Mouse (Mus musculus): ENCODE data around the gene Cxcr6.
"Not testable (repeated sequence)": the region's sequence is repeated elsewhere in the genome, so short reads cannot be mapped to it uniquely, and the experiment has no call there.

The Cxcr6 gene

DNA sequence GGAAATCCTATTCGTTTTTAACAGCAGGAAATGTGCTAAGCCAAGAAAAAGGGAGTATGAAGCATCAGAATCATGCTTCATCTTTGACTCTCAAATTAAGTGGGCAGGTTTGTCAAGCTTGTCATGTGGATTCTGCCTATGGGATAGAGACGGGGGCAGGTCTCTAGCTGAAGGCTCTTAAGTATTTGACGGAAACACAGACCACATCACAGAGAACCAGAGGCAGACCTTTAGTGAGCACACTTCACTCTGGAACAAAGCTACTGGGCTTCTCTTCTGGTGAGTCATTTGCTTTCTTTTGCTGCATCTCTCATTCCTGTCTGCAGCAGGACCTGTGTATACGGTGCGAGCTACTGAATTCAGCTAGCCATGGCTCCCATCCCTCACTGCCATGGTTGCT is at the start of gene Cxcr6:
Gene Cxcr6, plus strand, starts transcription at position 209 of the 400 bp plus-strand sequence.
- DNase-seq = no peak

DNA sequence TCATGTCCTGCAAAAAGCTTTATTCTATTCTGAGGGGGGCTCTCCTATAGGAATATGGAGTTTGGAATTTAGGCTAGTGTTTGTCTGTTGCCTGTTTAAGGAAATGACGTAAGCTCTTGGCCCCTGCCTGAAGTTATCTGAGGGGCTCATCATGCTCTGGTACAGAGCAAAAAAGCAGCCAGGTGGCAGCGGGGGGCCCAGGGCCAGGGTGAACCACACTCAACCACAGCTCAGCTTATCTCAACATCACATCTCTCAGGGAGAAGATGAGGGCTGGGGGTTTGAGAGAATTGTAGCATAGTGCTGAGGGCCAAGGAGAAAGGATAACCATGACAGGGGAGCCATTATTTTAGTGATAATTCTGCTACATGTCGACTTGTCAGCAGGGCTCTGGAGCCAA is 49.5 kb upstream of the Cxcr6 start:
- no peak for DNase-seq

DNA sequence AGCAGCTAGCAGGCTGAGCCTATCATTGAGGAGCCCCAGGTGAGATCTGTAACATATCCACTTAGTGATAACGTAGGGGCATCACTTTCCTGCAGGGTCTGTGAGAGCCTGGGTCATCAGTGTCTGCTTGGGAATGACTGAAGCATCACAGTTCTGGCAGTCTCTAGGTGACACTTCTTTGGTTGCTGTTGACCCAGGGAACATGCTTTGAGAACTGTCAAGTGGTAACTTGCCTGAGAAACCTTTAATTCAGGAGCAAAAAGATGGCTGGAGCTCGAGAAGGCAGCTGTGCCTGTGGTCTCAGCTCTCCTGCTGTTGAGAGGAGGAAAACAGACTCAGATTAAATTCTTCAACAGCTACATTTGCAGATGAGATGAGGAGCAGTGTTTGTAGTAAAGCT is 48.9 kb upstream of the Cxcr6 start:
- no peak for DNase-seq

DNA sequence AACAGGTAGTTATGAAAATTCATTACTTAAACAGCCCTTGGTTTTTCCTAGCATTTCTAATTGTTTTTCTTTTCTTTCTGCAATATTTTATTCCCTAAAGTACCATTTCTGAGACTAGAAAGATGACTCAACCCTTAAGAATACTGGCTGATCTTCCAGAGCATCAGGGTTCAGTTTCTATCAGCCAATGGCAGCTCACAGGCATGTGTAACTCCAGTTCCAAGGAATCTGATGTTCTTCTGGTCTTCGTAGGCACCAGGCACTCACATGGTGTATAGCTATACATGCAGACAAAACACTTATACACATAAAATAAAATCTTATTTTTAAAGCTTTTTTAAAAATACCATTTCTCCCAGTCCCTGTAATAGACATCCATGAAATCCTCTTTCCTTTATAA is 48.1 kb upstream of the Cxcr6 start:
- no peak for DNase-seq

DNA sequence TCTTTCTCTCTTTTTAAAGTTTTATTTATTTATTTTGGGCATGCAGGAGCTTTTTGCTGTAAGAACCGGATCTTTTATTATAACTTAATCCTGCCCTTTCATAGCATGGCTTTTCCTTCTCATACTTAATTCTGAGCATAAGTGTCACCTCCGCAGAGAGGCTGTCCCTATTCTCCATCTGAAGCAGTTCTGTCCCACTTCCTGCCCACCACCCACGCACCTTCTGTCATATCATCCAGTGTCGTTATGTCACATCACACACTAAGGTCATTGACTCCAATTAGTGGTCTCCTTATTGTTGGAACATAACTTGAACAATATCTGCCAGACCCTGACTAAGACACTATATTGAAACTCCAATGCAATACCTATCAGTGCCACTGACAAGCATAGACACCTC is 47.6 kb upstream of the Cxcr6 start:
- no peak for DNase-seq

DNA sequence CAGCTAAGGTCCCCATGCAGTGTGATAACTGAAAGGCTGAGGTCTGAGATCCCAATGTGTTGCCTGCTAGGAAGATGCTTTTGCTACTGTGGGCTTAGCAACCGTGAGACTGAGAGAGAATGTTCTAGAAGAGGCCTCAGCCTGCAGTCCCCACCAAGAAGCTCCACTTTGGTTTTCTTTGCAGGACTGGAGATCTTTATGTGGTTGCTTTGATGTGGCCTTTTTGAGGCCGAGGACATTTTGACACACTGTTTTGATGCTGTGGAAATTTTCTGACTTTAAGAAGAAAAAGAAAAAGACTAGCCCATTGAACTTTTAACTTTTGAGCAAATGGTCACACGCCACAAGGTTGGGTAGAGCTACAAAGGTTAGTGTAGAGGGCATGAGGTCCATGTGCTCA is 45.5 kb upstream of the Cxcr6 start:
- no peak for DNase-seq

DNA sequence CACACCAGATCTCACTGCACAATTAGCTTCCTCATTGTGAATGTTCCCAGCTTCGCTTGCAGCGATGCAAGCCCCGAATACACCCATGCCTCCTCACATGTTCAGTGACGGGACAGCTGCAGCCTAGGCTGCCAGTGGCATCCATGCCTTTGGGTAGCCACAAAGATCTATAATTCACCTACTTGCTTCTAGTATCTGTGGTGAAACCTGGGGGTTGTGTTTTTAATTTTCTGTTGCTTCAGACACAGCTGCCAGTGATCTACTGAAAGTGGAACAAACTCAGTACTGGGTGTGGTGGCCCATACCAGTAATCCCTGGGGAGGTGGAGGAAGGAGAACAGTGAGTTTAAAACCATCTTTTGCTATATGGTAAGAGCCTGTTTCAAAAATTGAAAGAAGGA is 43.4 kb upstream of the Cxcr6 start:
- no peak for DNase-seq

DNA sequence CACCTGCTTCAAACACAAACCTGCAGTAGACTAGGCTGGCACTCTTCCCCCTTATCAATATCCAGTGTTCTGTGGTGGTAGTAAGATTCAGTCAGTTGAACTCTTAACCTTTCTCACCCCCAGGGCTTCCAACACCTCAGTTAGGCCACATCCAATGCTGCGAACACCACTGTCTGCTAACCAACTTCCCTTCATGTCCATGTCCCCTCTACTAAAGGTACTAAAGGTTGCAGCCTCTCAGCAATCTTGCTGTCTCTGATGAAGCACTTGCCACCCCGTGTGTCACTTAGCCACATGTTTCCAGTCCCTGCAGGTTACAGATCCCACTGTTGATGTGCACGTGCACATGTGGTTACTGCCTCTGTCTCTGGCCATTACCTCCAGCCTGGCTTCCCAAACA is 42.5 kb upstream of the Cxcr6 start:
- DNase-seq = no peak

DNA sequence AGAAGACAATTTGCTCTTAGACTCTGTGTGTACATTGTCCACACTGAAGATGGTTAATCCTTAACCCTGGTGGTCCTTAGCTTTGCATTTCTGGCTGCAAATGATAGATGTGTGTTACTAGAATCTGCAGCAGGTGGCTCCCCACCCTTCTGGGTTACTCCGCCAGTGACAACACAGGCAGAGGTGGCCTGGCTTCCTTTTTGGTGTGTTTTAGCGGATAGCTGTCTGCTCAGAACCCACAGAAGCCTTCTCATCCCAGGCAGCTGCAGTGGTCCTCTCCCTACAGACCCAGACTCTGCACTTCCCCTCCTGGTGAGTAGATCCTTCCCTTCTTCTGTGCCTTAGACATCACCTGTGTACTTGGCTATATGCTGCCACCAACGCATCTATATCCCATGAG is 39.3 kb upstream of the Cxcr6 start:
- no peak for DNase-seq

DNA sequence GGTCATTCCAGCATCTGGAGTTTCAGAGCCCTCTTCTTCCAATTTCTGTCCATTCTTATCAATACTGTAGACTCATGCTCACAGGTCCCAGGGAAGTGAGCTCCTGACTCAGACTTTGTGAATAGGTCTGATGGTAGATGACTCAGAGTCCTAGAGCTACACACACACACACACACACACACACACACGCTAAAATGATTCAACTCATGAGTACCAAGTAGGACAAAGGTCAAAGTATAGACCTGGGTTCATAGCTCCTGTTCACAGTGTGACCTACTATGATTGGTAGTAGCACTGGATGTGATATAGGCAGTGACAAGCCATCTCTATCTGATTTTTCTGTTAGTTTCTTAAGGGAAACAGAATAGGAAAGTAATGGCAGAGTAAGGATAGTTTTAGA is 37.8 kb upstream of the Cxcr6 start:
- no peak for DNase-seq

DNA sequence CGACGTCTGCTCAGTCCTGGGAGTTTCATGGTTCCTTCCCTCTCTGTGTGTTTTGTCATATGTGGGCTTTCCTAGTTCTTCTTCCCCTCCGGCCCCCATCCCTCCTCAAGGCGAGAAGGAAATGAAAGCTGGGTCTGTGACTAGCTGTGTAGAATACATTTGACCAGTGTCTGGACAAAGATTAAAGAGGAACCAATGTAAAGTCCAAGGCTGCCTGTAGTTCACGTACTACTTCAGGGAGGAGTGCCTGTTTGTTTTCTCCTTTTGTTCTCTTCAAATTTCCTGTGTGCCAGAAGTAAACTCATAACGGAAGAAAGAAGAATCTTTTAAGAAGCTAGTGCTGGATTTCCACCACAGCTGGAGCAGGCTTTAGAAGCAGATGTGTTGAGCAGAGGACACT is 36.7 kb upstream of the Cxcr6 start:
- DNase-seq = no peak

DNA sequence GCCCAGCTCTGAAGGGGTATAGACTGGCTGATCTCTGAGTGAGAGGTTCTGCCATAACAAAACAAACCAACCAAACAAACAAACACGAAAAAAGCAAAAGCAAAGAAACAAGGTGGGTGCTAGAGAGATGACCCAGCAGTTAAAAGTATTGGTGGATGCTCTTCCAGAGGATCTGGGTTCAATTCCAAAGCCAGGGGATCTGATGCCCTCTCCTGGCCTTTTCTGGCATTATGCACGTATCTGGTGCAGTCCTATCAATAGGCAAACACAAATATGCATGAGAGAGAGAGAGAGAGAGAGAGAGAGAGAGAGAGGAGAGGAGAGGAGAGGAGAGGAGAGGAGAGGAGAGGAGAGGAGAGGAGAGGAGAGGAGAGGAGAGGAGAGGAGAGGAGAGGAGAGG is 33.0 kb upstream of the Cxcr6 start:
- DNase-seq = not testable (repeated sequence)

DNA sequence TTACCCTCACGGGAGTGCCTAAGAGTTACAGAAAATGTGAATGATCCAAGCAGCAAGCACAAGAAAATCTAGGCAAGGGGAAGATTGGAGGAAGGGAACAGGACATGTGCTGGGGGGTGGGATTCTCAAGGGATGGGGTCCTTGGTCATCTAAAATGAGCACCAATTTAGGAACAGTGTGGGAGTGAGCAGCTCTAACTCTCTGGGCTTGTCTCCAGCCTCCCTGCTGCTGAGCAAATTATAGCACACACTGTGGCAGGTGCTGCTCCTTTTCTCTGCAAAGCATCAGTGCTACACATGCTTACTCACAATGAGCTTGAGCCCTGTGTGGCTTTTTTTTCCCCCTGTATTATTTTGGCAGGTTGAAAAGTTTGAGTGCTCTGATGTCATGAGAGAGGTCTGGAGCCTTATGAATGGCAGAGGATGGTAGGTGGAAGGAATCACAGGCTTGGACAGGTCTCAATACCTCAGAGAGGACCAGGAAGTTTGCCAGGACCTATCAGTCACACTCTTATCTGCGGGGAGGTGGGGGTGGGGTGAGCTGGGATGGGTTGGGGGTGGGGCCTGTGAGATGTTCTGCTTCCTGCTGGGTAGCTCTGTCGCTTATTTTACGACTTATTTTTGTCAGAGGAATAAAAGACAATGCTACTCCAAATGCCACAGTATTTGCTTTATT is 17.3 kb upstream of the Cxcr6 start:
- DNase-seq = peak; percentile 14 to 28

DNA sequence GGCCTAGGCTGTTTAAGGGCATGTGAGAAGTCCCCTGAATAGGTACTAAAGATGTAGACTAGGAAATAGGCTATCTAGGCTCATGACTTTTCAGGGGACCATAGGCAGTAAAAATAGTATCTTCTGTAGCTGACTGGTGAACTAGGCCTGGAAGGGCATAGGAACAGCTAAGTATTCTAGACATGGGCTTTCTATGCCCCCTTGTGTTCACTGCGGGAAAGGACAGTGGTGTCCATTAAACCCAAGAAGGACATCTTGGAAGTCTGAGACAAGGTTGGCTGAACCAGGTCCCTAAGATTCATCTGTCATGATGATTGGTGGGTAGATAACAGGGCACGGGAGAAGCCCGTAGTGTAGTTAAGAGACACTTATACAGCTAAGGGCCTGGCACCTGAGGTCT is 10.1 kb upstream of the Cxcr6 start:
- DNase-seq = peak; percentile 33 to 55

DNA sequence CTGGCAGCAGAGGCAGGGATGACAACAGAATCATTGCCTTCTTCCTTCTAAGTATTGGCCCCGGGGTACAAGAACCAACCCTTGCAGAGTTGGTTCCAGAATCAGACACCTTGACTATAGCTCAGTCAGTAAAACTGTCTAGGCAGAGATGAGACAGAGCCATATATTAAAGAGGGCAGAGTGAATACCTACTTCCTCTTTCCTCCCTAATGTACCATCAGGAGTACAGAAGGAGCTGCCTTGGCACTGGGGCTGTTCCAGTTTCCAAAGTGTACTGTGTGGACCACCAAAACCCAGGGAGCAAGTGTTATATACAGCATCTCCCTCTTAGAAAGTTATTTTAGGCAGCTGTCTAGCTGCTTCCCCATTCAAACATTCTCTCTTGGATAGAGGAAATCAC is 4.7 kb upstream of the Cxcr6 start:
- DNase-seq = no peak

DNA sequence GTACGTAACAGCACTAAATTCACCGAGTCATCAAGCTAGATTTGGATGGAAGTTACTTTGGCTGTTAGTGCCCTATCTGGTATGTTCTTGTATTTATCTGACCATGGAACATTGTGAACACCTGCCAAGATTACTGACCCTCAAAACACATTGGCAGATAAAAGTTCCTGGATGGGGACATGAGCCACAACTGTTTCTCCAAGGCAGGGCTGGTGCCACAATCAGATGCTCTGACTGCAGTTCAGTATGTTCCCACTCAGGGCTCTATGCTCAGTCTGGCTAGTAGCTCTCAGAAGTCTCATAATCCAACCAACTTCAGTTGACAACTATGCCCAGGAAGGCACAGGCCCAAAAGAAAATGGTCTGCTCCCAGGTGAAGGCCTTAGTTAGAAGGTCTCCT is 3.9 kb upstream of the Cxcr6 start:
- no peak for DNase-seq

DNA sequence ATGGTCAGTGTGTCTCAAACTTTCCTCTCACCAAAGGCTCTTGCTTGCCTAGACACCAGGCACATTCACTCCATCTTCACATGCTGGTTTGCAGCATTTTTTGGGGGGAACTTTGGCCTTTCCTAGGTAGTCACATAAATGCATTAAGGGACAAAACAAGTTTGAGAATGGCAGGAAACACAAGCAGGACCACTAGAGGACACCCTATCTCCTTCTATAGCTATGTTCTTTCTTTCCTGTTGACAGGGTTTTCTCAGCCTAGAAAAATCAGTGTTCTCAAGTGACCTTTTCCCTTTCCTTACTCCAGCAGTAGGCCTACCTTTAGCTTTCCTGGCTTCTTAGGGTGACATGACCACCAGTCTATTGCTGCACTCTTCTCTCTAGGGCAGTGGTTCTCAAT is 3.4 kb upstream of the Cxcr6 start:
- DNase-seq = no peak

DNA sequence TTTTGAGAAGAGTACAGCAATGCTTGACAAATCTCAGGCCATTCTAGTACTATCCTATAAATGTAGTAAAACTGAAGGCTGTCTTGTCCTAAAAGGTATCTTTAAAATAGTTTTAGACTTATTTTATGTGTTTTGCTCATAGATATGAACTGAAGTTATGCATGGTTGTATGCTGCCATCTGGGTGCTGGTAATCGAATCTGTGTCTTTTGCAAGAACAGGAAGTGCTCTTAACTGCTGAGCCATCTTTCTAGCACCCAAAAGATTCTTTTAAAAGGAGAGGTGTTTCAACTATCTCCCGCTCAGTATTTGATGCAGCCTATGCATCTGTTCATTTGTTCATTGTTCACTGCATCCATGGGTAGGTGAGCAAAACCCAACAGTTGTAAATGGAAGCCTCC is 1.0 kb upstream of the Cxcr6 start:
- DNase-seq = no peak

DNA sequence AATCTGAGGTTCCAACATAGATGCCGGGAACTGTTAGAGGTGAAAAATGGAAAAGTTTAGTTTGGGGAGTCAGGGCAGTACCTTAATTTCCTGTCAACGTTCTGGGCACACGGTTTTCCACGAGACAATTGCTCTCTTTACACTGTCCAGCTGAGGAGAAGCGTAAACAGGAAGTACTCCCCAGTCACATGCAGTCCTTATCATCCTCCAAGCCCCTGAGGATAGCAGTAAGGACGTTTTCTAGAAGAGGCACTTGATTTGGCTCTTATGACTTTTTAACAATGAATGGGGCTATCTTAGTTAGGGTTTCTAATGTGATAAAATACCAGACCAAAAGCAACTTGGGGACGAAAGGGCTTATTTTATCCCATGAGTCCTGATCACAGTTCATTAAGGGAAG is 2.3 kb downstream of the Cxcr6 start:
- no peak for DNase-seq

DNA sequence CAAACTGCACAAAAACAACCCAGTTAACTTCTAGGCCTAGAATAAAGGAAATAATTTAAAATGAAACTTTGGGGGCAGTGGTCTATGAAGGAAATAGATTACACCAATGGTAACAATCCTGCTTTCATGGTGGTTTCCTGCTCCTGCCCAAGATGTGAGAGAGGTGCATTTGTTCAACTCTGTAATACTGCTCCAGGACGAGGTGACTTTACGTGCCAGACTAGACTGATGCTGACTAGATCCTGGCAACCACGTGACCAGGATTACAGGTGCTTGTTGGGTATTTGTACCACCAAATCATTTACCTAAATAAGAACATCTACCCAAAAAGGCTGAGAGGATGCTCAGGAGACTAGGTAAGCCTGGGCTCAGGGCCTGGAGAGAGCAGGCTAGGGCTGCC is 5.6 kb downstream of the Cxcr6 start:
- DNase-seq = no peak

DNA sequence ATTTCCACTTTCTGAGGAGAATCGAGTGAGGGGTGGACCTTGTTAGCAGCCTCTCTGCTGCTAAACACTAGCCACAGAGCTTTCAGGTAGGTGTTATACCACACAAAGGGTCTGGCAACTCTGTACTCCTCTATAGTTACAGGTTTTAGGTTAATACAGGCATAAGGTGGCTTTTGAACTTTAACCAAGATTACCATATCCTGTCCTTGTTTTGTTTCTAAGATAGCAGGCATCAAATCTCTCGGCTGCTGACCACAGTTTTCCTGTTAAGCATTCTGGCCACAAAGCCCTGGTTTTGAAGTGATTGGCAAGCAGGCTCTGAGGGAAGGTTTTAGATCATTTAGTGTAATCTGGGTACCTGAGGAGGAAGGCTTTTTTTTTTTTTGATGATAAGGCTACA is 8.1 kb downstream of the Cxcr6 start:
- DNase-seq = no peak

DNA sequence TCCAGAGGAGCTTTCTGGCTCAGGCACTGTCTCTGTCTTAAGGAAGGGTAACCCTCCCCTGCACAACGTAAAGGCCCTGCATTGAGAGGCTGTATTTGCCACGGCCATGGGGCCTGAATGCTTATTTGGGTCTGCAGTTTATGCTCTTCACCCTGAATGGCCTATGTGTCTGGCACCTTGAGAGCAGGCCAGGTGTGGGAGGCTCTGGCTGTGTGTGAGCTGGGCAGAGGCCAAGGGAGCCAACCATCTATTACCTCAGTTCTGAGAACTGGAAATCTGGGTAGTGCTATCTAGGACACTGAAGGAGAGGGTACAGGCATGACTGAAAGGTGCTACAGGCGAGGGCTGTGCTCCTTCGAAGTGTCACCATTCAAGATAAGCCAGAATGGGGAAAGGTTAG is 8.5 kb downstream of the Cxcr6 start:
- peak; percentile 54 to 67 for DNase-seq

DNA sequence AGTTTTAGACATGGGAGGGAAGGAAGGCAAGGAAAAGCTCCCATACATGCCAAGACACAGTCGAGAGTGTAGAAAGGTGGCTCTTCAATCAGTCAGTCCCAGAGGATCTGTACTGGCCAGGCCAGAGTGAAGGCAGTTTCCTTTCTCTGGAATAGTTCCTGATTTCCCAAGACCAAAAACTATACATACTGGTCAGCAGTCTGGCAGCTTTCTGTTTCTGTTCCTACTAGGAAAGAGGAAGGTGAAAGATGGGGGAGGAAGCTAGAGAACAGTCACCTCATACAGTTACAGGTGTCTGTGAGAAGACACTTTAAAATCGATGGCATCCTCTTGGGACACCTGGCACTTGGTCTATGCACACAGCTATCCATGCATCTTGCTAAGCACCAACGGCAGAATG is 9.2 kb downstream of the Cxcr6 start:
- no peak for DNase-seq

DNA sequence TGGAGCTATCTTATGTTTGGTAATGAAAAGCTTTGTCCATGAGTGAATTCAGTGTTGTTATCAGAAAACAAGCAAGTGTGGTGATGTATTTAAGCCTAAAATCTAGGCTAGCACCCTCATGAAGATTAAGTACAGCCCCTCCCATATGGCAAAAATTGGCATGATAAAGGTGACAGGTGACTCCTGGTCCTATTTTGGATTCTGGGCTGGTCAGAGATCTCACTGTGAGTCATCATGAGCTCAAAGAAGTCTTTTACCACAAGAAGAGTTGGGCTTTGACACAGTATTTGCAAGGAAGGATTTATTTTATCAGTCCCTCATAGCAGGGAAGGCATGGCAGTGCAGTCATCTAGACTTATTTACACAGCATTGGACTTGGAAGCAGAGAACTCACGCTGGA is 9.7 kb downstream of the Cxcr6 start:
- DNase-seq = peak; percentile 12 to 36

DNA sequence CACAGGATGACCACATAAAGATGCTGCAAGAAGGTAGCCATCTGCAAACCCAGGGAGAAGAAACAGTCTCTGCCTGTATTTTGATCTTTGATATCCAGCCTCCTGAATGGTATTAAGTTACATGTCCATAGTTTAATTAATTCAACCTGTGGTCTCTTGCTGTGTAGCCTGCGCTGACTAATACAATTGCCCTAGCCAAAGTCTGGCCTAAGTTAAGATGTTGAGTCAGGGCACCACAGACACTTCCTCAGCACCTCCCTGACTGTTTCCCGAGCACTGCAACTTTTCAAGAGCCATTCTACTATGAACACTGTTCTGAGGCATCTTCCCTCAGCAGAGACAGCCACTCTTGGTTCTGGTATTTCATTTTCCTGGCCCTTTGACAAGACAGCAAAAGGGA is 12.3 kb downstream of the Cxcr6 start:
- DNase-seq = no peak

DNA sequence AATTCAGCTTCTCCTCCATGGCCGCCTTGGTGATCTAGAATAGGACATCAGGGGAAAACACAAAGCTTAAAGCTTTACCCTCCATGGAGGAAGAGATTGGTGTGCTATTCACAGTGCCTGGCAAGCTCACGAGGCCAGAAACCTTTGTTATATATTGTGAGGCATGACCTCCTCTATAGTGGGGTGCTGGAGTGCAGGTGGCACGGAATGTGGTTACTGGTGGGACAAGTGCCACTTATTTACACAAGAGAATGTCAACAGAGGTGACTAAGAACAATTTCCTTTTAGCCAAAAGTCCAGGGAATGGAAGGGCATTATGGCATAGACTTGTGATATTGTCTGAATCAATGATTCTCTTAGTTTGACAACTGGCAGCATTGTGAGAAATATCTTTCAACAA is 20.4 kb downstream of the Cxcr6 start:
- DNase-seq = no peak
